Comparison of ENCODE assay signal across 21 mouse cellular contexts in the genomic region with DNA sequence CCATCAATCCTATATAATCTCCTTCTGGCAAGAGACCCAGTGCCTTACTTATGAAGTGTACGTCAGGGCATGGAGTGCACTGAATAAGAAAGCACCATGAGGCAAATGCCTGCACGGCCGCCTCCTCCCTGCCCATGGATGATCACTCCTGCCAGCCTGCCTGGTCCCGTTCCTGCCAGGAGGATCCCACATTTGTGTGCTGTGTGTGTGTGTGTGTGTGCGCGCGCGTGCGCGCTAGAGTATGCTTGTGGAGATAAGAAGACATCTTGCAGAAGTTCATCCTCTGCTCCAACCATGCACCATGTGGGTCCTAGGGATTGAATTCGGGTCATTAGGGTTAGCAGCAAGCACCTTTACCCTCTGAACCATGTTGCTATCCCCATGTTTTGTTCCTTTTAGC.
A peak's percentile ranks its signal among the peaks of the same experiment; 100 is the strongest.
DNase-seq lines count a peak whose midpoint lies in the region.
"Had no signal": no experiment of that assay in that cellular context is flagged by ENCODE, and none has a peak within 500 bp of the region (broad histone marks: within the 10 kb centered on the region; RNA-seq: fewer than 3 reads in every experiment).

No protein-coding gene starts in this region.

- DNase-seq in heart, adult 11 months = peak; percentile 76
- DNase-seq in heart, postnatal 36 days = no peak
- peak; percentile 68 for DNase-seq in heart, embryonic 10.5 days (ENCODE audit: low spot score)
- no peak for DNase-seq in heart, adult 9 months (ENCODE audit: low spot score in 2 of 2)
- peak; percentile 19 for DNase-seq in testis, postnatal 10 days (ENCODE audit: low spot score)
- DNase-seq in testis, postnatal 14 days (ENCODE audit: low spot score) = no peak
- peak; percentile 11 for DNase-seq in brain, adult 2 months (ENCODE audit: low read depth, low spot score)
- DNase-seq in limb, embryonic 10.5 days (ENCODE audit: low spot score) = no peak
- DNase-seq: adrenal gland, adult 2 months; adrenal gland, adult 8-10 months; adrenal gland, postnatal 10 days; adrenal gland, postnatal 14 days; adrenal gland, postnatal 25 days; adrenal gland, postnatal 36 days; B cell, adult 2 months; cerebellum, adult 11 months; cerebellum, adult 11-12 months; cerebellum, adult 18-20 months had no signal

- H3K27me3 ChIP-seq in heart, embryonic 10.5 days (ENCODE audit: insufficient read depth, poor library complexity, severe bottlenecking) = no peaks in the 10 kb centered on the region
- no peaks in the 10 kb centered on the region for H3K27me3 ChIP-seq in limb, embryonic 10.5 days (ENCODE audit: low read depth, poor library complexity, severe bottlenecking)
- H3K27me3 ChIP-seq: CH12.LX, Patski had no signal

- H3K9me3 ChIP-seq in heart, embryonic 10.5 days = no peaks in the 10 kb centered on the region
- H3K9me3 ChIP-seq in limb, embryonic 10.5 days (replicated peaks) = no peaks in the 10 kb centered on the region

- intact Hi-C loops in heart, postnatal 36 days (cut with DNase I) = no loop called here

- no peak overlapping the region for H3K27ac ChIP-seq in heart, embryonic 10.5 days
- no peak overlapping the region for H3K27ac ChIP-seq in limb, embryonic 10.5 days

- H3K4me3 ChIP-seq in heart, embryonic 10.5 days = no peak overlapping the region
- H3K4me3 ChIP-seq in limb, embryonic 10.5 days = no peak overlapping the region

- H3K36me3 ChIP-seq in heart, embryonic 10.5 days = no peaks in the 10 kb centered on the region
- H3K36me3 ChIP-seq in limb, embryonic 10.5 days = no peaks in the 10 kb centered on the region
- H3K36me3 ChIP-seq: G1E had no signal

- 89% methylated on average over 11 of the region's 11 CpGs for WGBS in heart, embryonic 10.5 days
- WGBS in limb, embryonic 10.5 days = 94% methylated on average over 11 of the region's 11 CpGs

- no peaks in the 10 kb centered on the region for H3K4me1 ChIP-seq in heart, embryonic 10.5 days
- peaks cover 7% of the 10 kb centered on the region; the same call in 1 of the 2 replicates for H3K4me1 ChIP-seq in limb, embryonic 10.5 days

Comparison
In these comparisons a context has a peak if more than half of its experiments do, and no peak if none do; other contexts are left out.
1. DNase-seq: peak in heart, adult 11 months (single experiment), heart, embryonic 10.5 days (single experiment), testis, postnatal 10 days (single experiment) and brain, adult 2 months (single experiment); none in heart, postnatal 36 days (0 of 2), heart, adult 9 months (0 of 2), testis, postnatal 14 days (single experiment) and limb, embryonic 10.5 days (single experiment).